Mouse (Mus musculus) CD4-positive naive resting alpha-beta T cell, adult 76 days (primary cell): Measurements from ENCODE around the gene Bora. TPM values are rescaled to one million over a fixed set of nuclear protein-coding genes. Genes with fewer than 3 reads are reported as not detected.

Source experiments
- total RNA-seq: library from RNA; stranded (reverse); gene quantifications from one replicate; pipeline ENCODE4 v1.2.4, GENCODE M21; 2023

Bora gene
- total RNA-seq, result 14.0 TPM

GRCm38 (mm10) chr14:99046031-99046781 lies at the start of gene Bora, which contains the start of gene Mzt1:
TSS of gene Bora (plus strand) at chr14:99046222.
TSS of gene Mzt1 (minus strand) at chr14:99046134.

GRCm38 (mm10) chr14:99099267-99099966 lies 53.4 kb downstream of the Bora start, which contains the start of the genes Pibf1 and Dis3:
TSS of gene Pibf1 (plus strand) at chr14:99099424.
TSS of gene Dis3 (minus strand) at chr14:99099770.

Other genes with a start within 250 kb of the Bora start
- gene Rpl36a-ps1, start 51.9 kb upstream of the Bora start, total RNA-seq, result 2.6 TPM
- gene Mzt1, start 88 bp upstream of the Bora start, total RNA-seq, result 37.0 TPM
- 24.1 TPM for gene Pibf1, start 53.2 kb downstream of the Bora start, total RNA-seq
- gene Dis3, start 53.5 kb downstream of the Bora start, total RNA-seq, result 28.1 TPM